Mouse (Mus musculus) heart, embryonic 10.5 days (tissue): Measurements from ENCODE around the gene Olfr430. TPM values are rescaled to one million over a fixed set of nuclear protein-coding genes. Genes with fewer than 3 reads are reported as not detected.
"Not testable (repeated sequence)": the region's sequence is repeated elsewhere in the genome, so short reads cannot be mapped to it uniquely, and the experiment has no call there.

Experiments used
- DNase-seq: peaks from one replicate; pipeline ENCODE4 v3.0.0-alpha.2; 2017; ENCODE audit warnings: low spot score
- H3K27ac ChIP-seq: fragments of 300-500 bp; sonication (generic); 2 replicates; pipeline ENCODE4 v1.5.1; 2016; ENCODE audit warnings: mild to moderate bottlenecking
- H3K27me3 ChIP-seq: fragments of 300-500 bp; sonication (generic); 2 replicates; pipeline ENCODE4 v1.6.1; 2016; ENCODE audit warnings: mild to moderate bottlenecking; ENCODE audit not compliant: poor library complexity, insufficient read depth, severe bottlenecking
- H3K36me3 ChIP-seq: fragments of 300-500 bp; sonication (generic); 2 replicates; pipeline ENCODE4 v1.6.1; 2016; ENCODE audit warnings: mild to moderate bottlenecking, moderate library complexity
- H3K4me1 ChIP-seq: fragments of 300-500 bp; sonication (generic); 2 replicates; pipeline ENCODE4 v1.6.1; 2016; ENCODE audit warnings: mild to moderate bottlenecking
- H3K4me3 ChIP-seq: fragments of 300-500 bp; sonication (generic); 2 replicates; pipeline ENCODE4 v1.5.1; 2016; ENCODE audit warnings: mild to moderate bottlenecking, moderate library complexity
- H3K9me3 ChIP-seq: fragments of 300-500 bp; sonication (generic); 2 replicates; pipeline ENCODE4 v1.6.1; 2016; ENCODE audit warnings: mild to moderate bottlenecking, moderate library complexity
- WGBS: fragments of 180-500 bp; shearing (Covaris S2); methylation state at CpG from one replicate; pipeline ENCODE4 v1.1.7; 2016; 5-methylcytosine and 5-hydroxymethylcytosine counted together
- polyA plus RNA-seq: library from polyadenylated mRNA; unstranded; fragments of >200 nt; fragmentation: Nextera tagmentation; extraction: Ambion mirVana; gene quantifications from 2 replicates; pipeline ENCODE4 v1.2.1, GENCODE M21; 2016

The Olfr430 gene
- polyA plus RNA-seq = not detected in 2 replicates

- WGBS = 85% methylated on average over 3 of the region's 3 CpGs
- no peaks in the 10 kb centered on the region for H3K4me1 ChIP-seq
- no peaks in the 10 kb centered on the region for H3K36me3 ChIP-seq
- DNase-seq = no peak
- no peaks in the 10 kb centered on the region for H3K9me3 ChIP-seq
- H3K4me3 ChIP-seq = no peak within 1 kb of the TSS
- H3K27me3 ChIP-seq = no peaks in the 10 kb centered on the region
- H3K27ac ChIP-seq = no peak within 1 kb of the TSS
Measured at GRCm38 (mm10) chr1:174066305-174066704, at the start of gene Olfr430. Gene Olfr430 (plus strand): TSS chr1:174066605.

GRCm38 (mm10) chr1:174031698-174032097, 34.7 kb upstream of the Olfr430 start, which contains the start of gene Ifi205:
Gene Ifi205 (minus strand): TSS chr1:174031810.
- Histone ChIP-seq H3K36me3 (no peaks in the 10 kb centered on the region), H3K4me1 (no peaks in the 10 kb centered on the region), H3K4me3 (no peak within 1 kb of the TSS), H3K27ac (no peak within 1 kb of the TSS), H3K27me3 (no peaks in the 10 kb centered on the region), H3K9me3 (no peaks in the 10 kb centered on the region)
- 47% methylated on average over 1 of the region's 1 CpGs for WGBS
- no peak for DNase-seq

- Histone ChIP-seq H3K4me1 (no peaks in the 10 kb centered on the region), H3K27me3 (no peaks in the 10 kb centered on the region), H3K27ac (no peak overlapping the region), H3K4me3 (no peak overlapping the region), H3K36me3 (no peaks in the 10 kb centered on the region), H3K9me3 (no peaks in the 10 kb centered on the region)
- WGBS = 57% methylated on average over 4 of the region's 4 CpGs
- DNase-seq = no peak
Measured at GRCm38 (mm10) chr1:174035841-174036240, 30.6 kb upstream of the Olfr430 start.

GRCm38 (mm10) chr1:174038480-174038879, 27.9 kb upstream of the Olfr430 start:
- Histone ChIP-seq H3K27me3 (no peaks in the 10 kb centered on the region), H3K4me1 (no peaks in the 10 kb centered on the region), H3K4me3 (no peak overlapping the region), H3K36me3 (no peaks in the 10 kb centered on the region), H3K9me3 (no peaks in the 10 kb centered on the region), H3K27ac (no peak overlapping the region)
- DNase-seq = no peak
- WGBS = 86% methylated on average over 3 of the region's 3 CpGs

- 71% methylated on average over 7 of the region's 7 CpGs for WGBS
- no peak within 1 kb of the TSS for H3K27ac ChIP-seq
- no peaks in the 10 kb centered on the region for H3K36me3 ChIP-seq
- no peak for DNase-seq
- no peak within 1 kb of the TSS for H3K4me3 ChIP-seq
- no peaks in the 10 kb centered on the region for H3K9me3 ChIP-seq
- no peaks in the 10 kb centered on the region for H3K27me3 ChIP-seq
- H3K4me1 ChIP-seq = no peaks in the 10 kb centered on the region
Measured at GRCm38 (mm10) chr1:174040523-174041177, 25.8 kb upstream of the Olfr430 start, which contains the start of gene Olfr433. Gene Olfr433 (plus strand): TSS chr1:174040705.

- H3K4me1 ChIP-seq, H3K9me3 ChIP-seq, H3K27ac ChIP-seq, H3K36me3 ChIP-seq, H3K4me3 ChIP-seq, DNase-seq, H3K27me3 ChIP-seq: not testable (repeated sequence)
- 85% methylated on average over 12 of the region's 12 CpGs for WGBS
Measured at GRCm38 (mm10) chr1:174042091-174042884, 24.1 kb upstream of the Olfr430 start.

- Histone ChIP-seq H3K4me1 (no peaks in the 10 kb centered on the region), H3K27ac (no peak overlapping the region), H3K4me3 (no peak overlapping the region), H3K27me3 (no peaks in the 10 kb centered on the region), H3K9me3 (no peaks in the 10 kb centered on the region), H3K36me3 (no peaks in the 10 kb centered on the region)
- no peak for DNase-seq
- WGBS = 75% methylated on average over 2 of the region's 2 CpGs
Measured at GRCm38 (mm10) chr1:174044431-174044830, 22.0 kb upstream of the Olfr430 start.

GRCm38 (mm10) chr1:174048227-174048626, 18.2 kb upstream of the Olfr430 start:
- not testable (repeated sequence) for H3K4me1 ChIP-seq, H3K27me3 ChIP-seq, H3K4me3 ChIP-seq, H3K27ac ChIP-seq, H3K36me3 ChIP-seq, DNase-seq, H3K9me3 ChIP-seq
- WGBS = 80% methylated on average over 6 of the region's 6 CpGs

GRCm38 (mm10) chr1:174048893-174049292, 17.5 kb upstream of the Olfr430 start, which contains the start of gene Olfr432:
Gene Olfr432 (plus strand): TSS chr1:174049205.
- Histone ChIP-seq H3K27me3 (no peaks in the 10 kb centered on the region), H3K9me3 (no peaks in the 10 kb centered on the region), H3K36me3 (no peaks in the 10 kb centered on the region), H3K4me1 (no peaks in the 10 kb centered on the region), H3K4me3 (no peak within 1 kb of the TSS), H3K27ac (no peak within 1 kb of the TSS)
- WGBS = 68% methylated on average over 2 of the region's 2 CpGs
- DNase-seq = no peak

- not testable (repeated sequence) for H3K36me3 ChIP-seq, DNase-seq, H3K27me3 ChIP-seq, H3K27ac ChIP-seq, H3K4me1 ChIP-seq, H3K9me3 ChIP-seq, H3K4me3 ChIP-seq
- 73% methylated on average over 4 of the region's 4 CpGs for WGBS
Measured at GRCm38 (mm10) chr1:174049357-174049756, 17.0 kb upstream of the Olfr430 start.

GRCm38 (mm10) chr1:174050532-174050931, 15.9 kb upstream of the Olfr430 start:
- no peaks in the 10 kb centered on the region for H3K4me1 ChIP-seq
- no peaks in the 10 kb centered on the region for H3K9me3 ChIP-seq
- DNase-seq = no peak
- H3K36me3 ChIP-seq = no peaks in the 10 kb centered on the region
- no peak overlapping the region for H3K27ac ChIP-seq
- H3K27me3 ChIP-seq = no peaks in the 10 kb centered on the region
- no peak overlapping the region for H3K4me3 ChIP-seq
- 85% methylated on average over 4 of the region's 4 CpGs for WGBS

GRCm38 (mm10) chr1:174051515-174051914, 14.9 kb upstream of the Olfr430 start:
- H3K9me3 ChIP-seq = no peaks in the 10 kb centered on the region
- no peaks in the 10 kb centered on the region for H3K27me3 ChIP-seq
- no peak overlapping the region for H3K27ac ChIP-seq
- DNase-seq = no peak
- 83% methylated on average over 4 of the region's 4 CpGs for WGBS
- H3K4me1 ChIP-seq = no peaks in the 10 kb centered on the region
- H3K4me3 ChIP-seq = no peak overlapping the region
- no peaks in the 10 kb centered on the region for H3K36me3 ChIP-seq

GRCm38 (mm10) chr1:174051931-174052536, 14.4 kb upstream of the Olfr430 start:
- Histone ChIP-seq H3K27me3 (no peaks in the 10 kb centered on the region), H3K36me3 (no peaks in the 10 kb centered on the region), H3K27ac (no peak overlapping the region), H3K4me3 (no peak overlapping the region), H3K9me3 (no peaks in the 10 kb centered on the region), H3K4me1 (no peaks in the 10 kb centered on the region)
- no peak for DNase-seq
- 77% methylated on average over 5 of the region's 5 CpGs for WGBS
